Mouse (Mus musculus): ENCODE measurements around the gene Reep3.

Gene Reep3

GRCm38 (mm10) chr10:67090611-67091010 lies 6.1 kb downstream of the Reep3 start:
- in situ Hi-C loops (cut with MboI; ENCODE audit: low pct_unique_long_range_greater_than_20kb in 1 of 2, low sequenced_read_pairs in 2 of 2, unreplicated experiment in 1 of 2), result loop anchor here (10.0 to 25.0 kb wide), 2 partner anchors 176 to 178 kb away; no protein-coding TSS in a partner anchor

GRCm38 (mm10) chr10:67087447-67088226 lies 9.1 kb downstream of the Reep3 start:
- in situ Hi-C loops (cut with MboI; ENCODE audit: low pct_unique_long_range_greater_than_20kb in 1 of 2, low sequenced_read_pairs in 2 of 2, unreplicated experiment in 1 of 2), result loop anchor here in 1 of 2 experiments (25.0 kb wide), 1 partner anchor 175 kb away; no protein-coding TSS in a partner anchor

- in situ Hi-C loops (cut with MboI; ENCODE audit: low pct_unique_long_range_greater_than_20kb in 1 of 2, low sequenced_read_pairs in 2 of 2, unreplicated experiment in 1 of 2), result loop anchor here in 1 of 2 experiments (25.0 kb wide), 1 partner anchor 174 kb away; no protein-coding TSS in a partner anchor
These were observed 10.8 kb downstream of the Reep3 start for GRCm38 (mm10) chr10:67085916-67086315.

- in situ Hi-C loops (cut with MboI; ENCODE audit: low pct_unique_long_range_greater_than_20kb in 1 of 2, low sequenced_read_pairs in 2 of 2, unreplicated experiment in 1 of 2), result loop anchor here in 1 of 2 experiments (25.0 kb wide), 1 partner anchor 173 kb away; no protein-coding TSS in a partner anchor
These were observed 11.6 kb downstream of the Reep3 start for GRCm38 (mm10) chr10:67085124-67085523.

- in situ Hi-C loops (cut with MboI; ENCODE audit: low pct_unique_long_range_greater_than_20kb in 1 of 2, low sequenced_read_pairs in 2 of 2, unreplicated experiment in 1 of 2), result loop anchor here in 1 of 2 experiments (25.0 kb wide), 1 partner anchor 171 kb away; no protein-coding TSS in a partner anchor
These were observed 13.1 kb downstream of the Reep3 start for GRCm38 (mm10) chr10:67083446-67084166.

- in situ Hi-C loops (cut with MboI; ENCODE audit: low pct_unique_long_range_greater_than_20kb in 1 of 2, low sequenced_read_pairs in 2 of 2, unreplicated experiment in 1 of 2), result loop anchor here in 1 of 2 experiments (25.0 kb wide), 1 partner anchor 170 kb away; no protein-coding TSS in a partner anchor
These were observed 14.2 kb downstream of the Reep3 start for GRCm38 (mm10) chr10:67082531-67082930.

GRCm38 (mm10) chr10:67081206-67082007 lies 15.3 kb downstream of the Reep3 start:
- in situ Hi-C loops (cut with MboI; ENCODE audit: low pct_unique_long_range_greater_than_20kb in 1 of 2, low sequenced_read_pairs in 2 of 2, unreplicated experiment in 1 of 2), result loop anchor here in 1 of 2 experiments (25.0 kb wide), 1 partner anchor 169 kb away; no protein-coding TSS in a partner anchor

GRCm38 (mm10) chr10:67079030-67079429 lies 17.7 kb downstream of the Reep3 start:
- in situ Hi-C loops (cut with MboI; ENCODE audit: low pct_unique_long_range_greater_than_20kb in 1 of 2, low sequenced_read_pairs in 2 of 2, unreplicated experiment in 1 of 2), result loop anchor here in 1 of 2 experiments (25.0 kb wide), 1 partner anchor 167 kb away; no protein-coding TSS in a partner anchor

- in situ Hi-C loops (cut with MboI; ENCODE audit: low pct_unique_long_range_greater_than_20kb in 1 of 2, low sequenced_read_pairs in 2 of 2, unreplicated experiment in 1 of 2), result loop anchor here in 1 of 2 experiments (25.0 kb wide), 1 partner anchor 164 kb away; no protein-coding TSS in a partner anchor
These were observed 20.5 kb downstream of the Reep3 start for GRCm38 (mm10) chr10:67075931-67076878.

GRCm38 (mm10) chr10:67073577-67073976 lies 23.2 kb downstream of the Reep3 start:
- in situ Hi-C loops (cut with MboI; ENCODE audit: low pct_unique_long_range_greater_than_20kb in 1 of 2, low sequenced_read_pairs in 2 of 2, unreplicated experiment in 1 of 2), result no loop called here

GRCm38 (mm10) chr10:67072600-67072999 lies 24.1 kb downstream of the Reep3 start:
- in situ Hi-C loops (cut with MboI; ENCODE audit: low pct_unique_long_range_greater_than_20kb in 1 of 2, low sequenced_read_pairs in 2 of 2, unreplicated experiment in 1 of 2), result no loop called here

GRCm38 (mm10) chr10:67071884-67072283 lies 24.9 kb downstream of the Reep3 start:
- in situ Hi-C loops (cut with MboI; ENCODE audit: low pct_unique_long_range_greater_than_20kb in 1 of 2, low sequenced_read_pairs in 2 of 2, unreplicated experiment in 1 of 2), result no loop called here

GRCm38 (mm10) chr10:67071389-67071788 lies 25.4 kb downstream of the Reep3 start:
- in situ Hi-C loops (cut with MboI; ENCODE audit: low pct_unique_long_range_greater_than_20kb in 1 of 2, low sequenced_read_pairs in 2 of 2, unreplicated experiment in 1 of 2), result no loop called here

- in situ Hi-C loops (cut with MboI; ENCODE audit: low pct_unique_long_range_greater_than_20kb in 1 of 2, low sequenced_read_pairs in 2 of 2, unreplicated experiment in 1 of 2), result no loop called here
These were observed 27.7 kb downstream of the Reep3 start for GRCm38 (mm10) chr10:67069013-67069412.

GRCm38 (mm10) chr10:67066421-67066820 lies 30.3 kb downstream of the Reep3 start:
- in situ Hi-C loops (cut with MboI; ENCODE audit: low pct_unique_long_range_greater_than_20kb in 1 of 2, low sequenced_read_pairs in 2 of 2, unreplicated experiment in 1 of 2), result no loop called here

- in situ Hi-C loops (cut with MboI; ENCODE audit: low pct_unique_long_range_greater_than_20kb in 1 of 2, low sequenced_read_pairs in 2 of 2, unreplicated experiment in 1 of 2), result no loop called here
These were observed 30.8 kb downstream of the Reep3 start for GRCm38 (mm10) chr10:67065927-67066326.

GRCm38 (mm10) chr10:67065277-67065887 lies 31.4 kb downstream of the Reep3 start:
- in situ Hi-C loops (cut with MboI; ENCODE audit: low pct_unique_long_range_greater_than_20kb in 1 of 2, low sequenced_read_pairs in 2 of 2, unreplicated experiment in 1 of 2), result no loop called here

All from mouse embryonic stem cell (cell line).